Mouse (Mus musculus) MEL (cell line): ENCODE data around the gene Rpl31. TPM values are rescaled to one million over a fixed set of nuclear protein-coding genes. Genes with fewer than 3 reads are reported as not detected.

ENCODE experiments used
- DNase-seq: peaks from one replicate; pipeline ENCODE4 v3.0.0; 2011; ENCODE audit warnings: low read depth, low spot score
- H3K27ac ChIP-seq: 2 replicates; pipeline ENCODE4 v1.5.1; 2012; ENCODE audit warnings: low read depth, mild to moderate bottlenecking, control low read depth, low read length, moderate library complexity; ENCODE audit not compliant: control insufficient read depth
- H3K27me3 ChIP-seq, 2 experiments: fragments of 150-350 bp in 1 of 2; sonication (generic) in 1 of 2; 2 replicates each; pipeline ENCODE4 v1.6.1; 2012; ENCODE audit warnings: low read length in 2 of 2, mild to moderate bottlenecking in 2 of 2, improper control_type of control experiment in 1 of 2, moderate library complexity in 1 of 2; ENCODE audit not compliant: insufficient read depth in 2 of 2, control insufficient read depth in 1 of 2
- H3K36me3 ChIP-seq, 2 experiments: 2 replicates each; pipeline ENCODE4 v1.6.1; 2012 to 2014; ENCODE audit warnings: low read length in 2 of 2, improper control_type of control experiment in 1 of 2, inconsistent platforms in 1 of 2, mild to moderate bottlenecking in 1 of 2; ENCODE audit not compliant: insufficient read depth in 2 of 2, control insufficient read depth in 1 of 2
- H3K4me1 ChIP-seq, 2 experiments: fragments of 150-350 bp in 1 of 2; sonication (generic) in 1 of 2; 2 replicates each; pipeline ENCODE4 v1.6.1; 2012; ENCODE audit warnings: low read length in 2 of 2, improper control_type of control experiment in 1 of 2, mild to moderate bottlenecking in 1 of 2; ENCODE audit not compliant: insufficient read depth in 2 of 2, control insufficient read depth in 1 of 2
- H3K4me3 ChIP-seq, 2 experiments: fragments of 150-350 bp in 1 of 2; sonication (generic) in 1 of 2; 2 replicates each; pipeline ENCODE4 v1.5.1; 2012; ENCODE audit warnings: low read depth in 2 of 2, low read length in 2 of 2, mild to moderate bottlenecking in 2 of 2, moderate library complexity in 2 of 2, control low read depth in 1 of 2, improper control_type of control experiment in 1 of 2; ENCODE audit not compliant: control insufficient read depth in 1 of 2, insufficient read depth in 1 of 2
- H3K79me2 ChIP-seq: 2 replicates; pipeline ENCODE4 v1.6.1; 2012; ENCODE audit warnings: mild to moderate bottlenecking, low read length, moderate library complexity; ENCODE audit not compliant: control insufficient read depth, poor library complexity, insufficient read depth
- H3K9ac ChIP-seq: 2 replicates; pipeline ENCODE4 v1.6.1; 2012; ENCODE audit warnings: low read depth, mild to moderate bottlenecking, control low read depth, low read length, moderate library complexity; ENCODE audit not compliant: control insufficient read depth, poor library complexity, severe bottlenecking
- H3K9me3 ChIP-seq: fragments of 150-350 bp; sonication (generic); replicated peaks from 2 replicates; pipeline ENCODE4 v1.6.1; 2012; ENCODE audit warnings: mild to moderate bottlenecking, low read length, improper control_type of control experiment, moderate library complexity; ENCODE audit not compliant: insufficient read depth
- BHLHE40 ChIP-seq: IDR thresholded peaks from 2 replicates; pipeline ENCODE4 v1.6.1; 2012; ENCODE audit warnings: low read depth, mild to moderate bottlenecking, inconsistent platforms, low read length, improper control_type of control experiment, borderline replicate concordance
- CHD1 ChIP-seq: IDR thresholded peaks from 2 replicates; pipeline ENCODE4 v1.6.1; 2012; ENCODE audit warnings: low read depth, mild to moderate bottlenecking, inconsistent platforms, low read length, improper control_type of control experiment
- CTCF ChIP-seq, 3 experiments: IDR thresholded peaks in 2 of 3; conservative IDR thresholded peaks in 1 of 3; 2 replicates each; pipeline ENCODE4 v1.5.1; 2011 to 2012; ENCODE audit warnings: low read length in 3 of 3, low read depth in 2 of 3, mild to moderate bottlenecking in 2 of 3, improper control_type of control experiment in 1 of 3, inconsistent platforms in 1 of 3, mixed read lengths in 1 of 3, moderate library complexity in 1 of 3; ENCODE audit not compliant: control insufficient read depth in 1 of 3, insufficient read depth in 1 of 3, poor library complexity in 1 of 3, severe bottlenecking in 1 of 3
- E2F4 ChIP-seq: IDR thresholded peaks from 2 replicates; pipeline ENCODE4 v1.6.1; 2011; ENCODE audit warnings: low read depth, low read length, improper control_type of control experiment, borderline replicate concordance
- ELF1 ChIP-seq: IDR thresholded peaks from 2 replicates; pipeline ENCODE4 v1.6.1; 2014; ENCODE audit warnings: low read depth, mild to moderate bottlenecking, inconsistent platforms, low read length, improper control_type of control experiment, moderate library complexity
- EP300 ChIP-seq, 2 experiments: IDR thresholded peaks; 2 replicates each; pipeline ENCODE4 v1.6.1; 2011; ENCODE audit warnings: improper control_type of control experiment in 2 of 2, low read length in 2 of 2, low read depth in 1 of 2, mild to moderate bottlenecking in 1 of 2
- KAT2A ChIP-seq: conservative IDR thresholded peaks from 2 replicates; pipeline ENCODE4 v1.6.1; 2012; ENCODE audit warnings: low read depth, low read length, improper control_type of control experiment, inconsistent platforms
- MAFK ChIP-seq: IDR thresholded peaks from 2 replicates; pipeline ENCODE4 v1.6.1; 2011; ENCODE audit warnings: low read depth, mild to moderate bottlenecking, low read length, improper control_type of control experiment, borderline replicate concordance
- MAZ ChIP-seq: IDR thresholded peaks from 2 replicates; pipeline ENCODE4 v1.6.1; 2012; ENCODE audit warnings: low read depth, mild to moderate bottlenecking, inconsistent platforms, low read length, improper control_type of control experiment
- MXI1 ChIP-seq: IDR thresholded peaks from 2 replicates; pipeline ENCODE4 v1.6.1; 2011; ENCODE audit warnings: mild to moderate bottlenecking, low read depth, low read length, improper control_type of control experiment
- POLR2A ChIP-seq, 2 experiments: IDR thresholded peaks; 2 replicates each; pipeline ENCODE4 v1.6.1; 2011 to 2012; ENCODE audit warnings: low read length in 2 of 2, mild to moderate bottlenecking in 2 of 2, control low read depth in 1 of 2, improper control_type of control experiment in 1 of 2, low read depth in 1 of 2, moderate library complexity in 1 of 2; ENCODE audit not compliant: control insufficient read depth in 1 of 2, insufficient read depth in 1 of 2, poor library complexity in 1 of 2
- SIN3A ChIP-seq: IDR thresholded peaks from 2 replicates; pipeline ENCODE4 v1.6.1; 2012; ENCODE audit warnings: low read length, improper control_type of control experiment, inconsistent platforms
- TAL1 ChIP-seq: IDR thresholded peaks from 2 replicates; pipeline ENCODE4 v1.6.1; 2012; ENCODE audit warnings: mild to moderate bottlenecking, inconsistent platforms, low read length, moderate library complexity, mixed read lengths
- TBP ChIP-seq: IDR thresholded peaks from 2 replicates; pipeline ENCODE4 v1.8.0; 2011; ENCODE audit warnings: low read depth, low read length, improper control_type of control experiment
- UBTF ChIP-seq: IDR thresholded peaks from 2 replicates; pipeline ENCODE4 v1.6.1; 2012; ENCODE audit warnings: low read depth, mild to moderate bottlenecking, inconsistent platforms, low read length, improper control_type of control experiment, moderate library complexity, borderline replicate concordance; ENCODE audit not compliant: insufficient read depth
- ZMIZ1 ChIP-seq: IDR thresholded peaks from 2 replicates; pipeline ENCODE4 v1.6.1; 2012; ENCODE audit warnings: low read depth, mild to moderate bottlenecking, inconsistent platforms, low read length, improper control_type of control experiment, moderate library complexity
- ZNF384 ChIP-seq: IDR thresholded peaks from 2 replicates; pipeline ENCODE4 v1.6.1; 2012; ENCODE audit warnings: low read depth, mild to moderate bottlenecking, inconsistent platforms, low read length, improper control_type of control experiment
- polyA plus RNA-seq, 2 experiments: library from polyadenylated mRNA; stranded (reverse) in 1 of 2; unstranded in 1 of 2; fragments of >175 nt in 1 of 2; fragments of >200 nt in 1 of 2; gene quantifications; 2 replicates each; pipeline versions ENCODE4 v1.2.1 to v1.2.4; 2012; ENCODE audit warnings: low replicate concordance in 2 of 2, low read depth in 1 of 2; ENCODE audit not compliant: insufficient read length in 2 of 2, insufficient read depth in 1 of 2, missing spikeins in 1 of 2
- total RNA-seq: library from RNA; depleted of rRNA; stranded (reverse); fragments of 300-350 nt; gene quantifications from 2 replicates; pipeline ENCODE4 v1.2.3, GENCODE M21; 2012

Rpl31 gene
- total and polyA plus RNA-seq, 3 experiments, result 848 to 2,111 TPM; not detected in 1

DNA sequence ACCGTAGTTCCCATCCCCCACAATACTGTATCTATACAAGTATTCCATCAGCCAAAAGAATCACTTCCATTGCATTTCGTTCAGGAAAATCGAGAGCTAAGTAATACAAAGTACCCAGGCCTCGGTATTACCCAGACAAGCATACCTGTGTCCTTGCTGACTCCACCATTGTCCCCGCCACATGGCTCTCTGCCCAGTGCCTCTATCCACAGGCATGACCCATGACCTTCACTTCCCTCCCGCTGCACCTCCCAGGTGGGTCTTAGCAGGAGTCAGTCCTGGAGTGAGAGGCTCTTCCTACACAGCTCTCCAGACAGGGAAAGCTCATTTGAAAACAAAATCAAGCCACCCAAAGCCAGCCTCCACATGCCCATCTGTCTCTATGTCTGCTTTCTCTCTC, 40.5 kb downstream of the Rpl31 start:
- Histone ChIP-seq H3K27me3 (no peaks in the 10 kb centered on the region), H3K4me3 (no peak overlapping the region), H3K9ac (no peak overlapping the region), H3K36me3 (peaks cover 0 to 3% of the 10 kb centered on the region in 2 experiments; a peak in 1 of 4 replicates), H3K27ac (no peak overlapping the region), H3K9me3 (no peaks in the 10 kb centered on the region), H3K4me1 (peaks cover 10% of the 10 kb centered on the region in 2 experiments), H3K79me2 (no peaks in the 10 kb centered on the region)
- no peak for DNase-seq
- TF ChIP-seq ZNF384 (no peak), MAFK (no peak), E2F4 (no peak), BHLHE40 (no peak), UBTF (no peak), KAT2A (no peak), TAL1 (no peak), MXI1 (no peak), ZMIZ1 (no peak), POLR2A (IDR thresholded peaks at IDR 0.05; ENCODE audit: control insufficient read depth in 1 of 2, insufficient read depth in 1 of 2, low read depth in 1 of 2, low read length in 2 of 2, poor library complexity in 1 of 2) (no peak), CHD1 (no peak), CTCF (IDR thresholded peaks at IDR 0.05 in 2 of 3, conservative IDR thresholded peaks at IDR 0.05 in 1 of 3; ENCODE audit: control insufficient read depth in 1 of 3, insufficient read depth in 1 of 3, low read depth in 2 of 3, low read length in 3 of 3, poor library complexity in 1 of 3, severe bottlenecking in 1 of 3) (no peak)

DNA sequence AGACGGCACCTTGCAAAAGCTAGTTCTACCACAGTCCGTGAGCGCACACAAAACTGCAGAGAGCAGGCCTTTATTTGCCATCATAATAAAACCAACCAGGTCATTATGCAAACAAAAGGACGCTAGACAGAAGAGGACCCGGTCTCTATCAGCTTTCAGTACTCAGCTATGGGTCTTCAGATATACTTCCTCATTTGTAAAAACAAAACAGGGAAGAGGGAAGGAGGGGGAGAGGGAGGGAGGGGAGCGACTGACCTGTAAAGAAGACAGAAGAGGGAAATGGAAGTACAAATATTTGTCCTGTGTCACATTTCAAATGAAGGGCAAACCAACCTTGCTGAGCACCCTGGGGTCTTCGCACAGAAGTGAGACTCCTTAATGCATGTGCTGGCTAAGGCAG, 41.0 kb downstream of the Rpl31 start:
- Histone ChIP-seq H3K27ac (no peak overlapping the region), H3K4me3 (peak overlapping the region; percentile 13 to 32; a peak in 1 of 4 replicates), H3K79me2 (no peaks in the 10 kb centered on the region), H3K36me3 (peaks cover 0 to 3% of the 10 kb centered on the region in 2 experiments; a peak in 1 of 4 replicates), H3K9ac (peak overlapping the region; percentile 18; the same call in 1 of the 2 replicates), H3K27me3 (no peaks in the 10 kb centered on the region), H3K9me3 (no peaks in the 10 kb centered on the region), H3K4me1 (peaks cover 6 to 8% of the 10 kb centered on the region in 2 experiments)
- DNase-seq, result peak; percentile 76
- no peak; a peak in 1 of 4 replicates for TF ChIP-seq EP300 (IDR thresholded peaks at IDR 0.05; ENCODE audit: low read depth in 1 of 2, low read length in 2 of 2)
- TF ChIP-seq SIN3A, result 0 out of 2 replicates have a peak, but pooled peaks have one; percentile 32
- 0 out of 2 replicates have a peak, but pooled peaks have one; percentile 46 for TF ChIP-seq ELF1
- no peak for TF ChIP-seq KAT2A
- no peak for TF ChIP-seq TBP
- peak; percentile 74; the same call in 1 of the 2 replicates for TF ChIP-seq MAZ
